ENCODE assay signal across 23 mouse cellular contexts in genomic region chr13:46468251-46468650, GRCm38 (mm10). TPM values are rescaled to one million over a fixed set of nuclear protein-coding genes. Genes with fewer than 3 reads are reported as not detected.
DNase-seq lines count a peak whose midpoint lies in the region; ATAC-seq lines count a peak whose summit lies in the region.
"Had no signal": no experiment of that assay in that cellular context is flagged by ENCODE, and none has a peak within 500 bp of the region (broad histone marks: within the 10 kb centered on the region; RNA-seq: fewer than 3 reads in every experiment).

No protein-coding gene starts in this region.

- H3K9ac ChIP-seq in intestine, embryonic 14.5 days (ENCODE audit: low read length) = no peak overlapping the region
- H3K9ac ChIP-seq in intestine, embryonic 15.5 days = no peak overlapping the region

- 43% methylated on average over 8 of the region's 8 CpGs for WGBS in heart, embryonic 10.5 days
- WGBS in intestine, embryonic 14.5 days = 51% methylated on average over 8 of the region's 8 CpGs
- whole genome bisulfite sequencing in intestine, embryonic 15.5 days = 57% methylated on average over 8 of the region's 8 CpGs

- H3K27me3 ChIP-seq in heart, embryonic 10.5 days (ENCODE audit: insufficient read depth, poor library complexity, severe bottlenecking) = no peaks in the 10 kb centered on the region
- H3K27me3 ChIP-seq in intestine, embryonic 14.5 days (replicated peaks; ENCODE audit: control insufficient read depth, insufficient read depth, low read length) = no peaks in the 10 kb centered on the region
- no peaks in the 10 kb centered on the region for H3K27me3 ChIP-seq in intestine, embryonic 15.5 days (replicated peaks)
- no peaks in the 10 kb centered on the region for H3K27me3 ChIP-seq in megakaryocyte, embryonic 14.5 days (replicated peaks)
- H3K27me3 ChIP-seq: CH12.LX had no signal

- ATAC-seq in intestine, embryonic 14.5 days (replicated peaks; ENCODE audit: low FRiP score, low TSS enrichment, low read depth) = no peak
- no peak for ATAC-seq in intestine, embryonic 15.5 days
- no peak for ATAC-seq in megakaryocyte, adult 5-6 weeks (ENCODE audit: poor library complexity, severe bottlenecking)
- ATAC-seq: activated CD4-positive, CD25-positive, alpha-beta regulatory T cell, adult 4 months; CD4-positive, CD25-positive, alpha-beta regulatory T cell, adult 4 months; Patski had no signal

- H3K27ac ChIP-seq in heart, embryonic 10.5 days = peak overlapping the region; percentile 30; the same call in 1 of the 2 replicates
- no peak overlapping the region for H3K27ac ChIP-seq in intestine, embryonic 14.5 days (ENCODE audit: low read depth)
- H3K27ac ChIP-seq in intestine, embryonic 15.5 days = no peak overlapping the region

- peaks cover 8% of the 10 kb centered on the region; the same call in 1 of the 2 replicates for H3K4me1 ChIP-seq in heart, embryonic 10.5 days
- H3K4me1 ChIP-seq in intestine, embryonic 14.5 days (replicated peaks; ENCODE audit: control insufficient read depth, insufficient read depth, low read length) = no peaks in the 10 kb centered on the region
- no peaks in the 10 kb centered on the region for H3K4me1 ChIP-seq in intestine, embryonic 15.5 days (replicated peaks)
- peaks cover 15% of the 10 kb centered on the region for H3K4me1 ChIP-seq in megakaryocyte, embryonic 14.5 days

- no peaks in the 10 kb centered on the region for H3K9me3 ChIP-seq in heart, embryonic 10.5 days
- H3K9me3 ChIP-seq in intestine, embryonic 14.5 days (ENCODE audit: control insufficient read depth, low read length) = no peaks in the 10 kb centered on the region
- H3K9me3 ChIP-seq in intestine, embryonic 15.5 days = no peaks in the 10 kb centered on the region
- H3K9me3 ChIP-seq in megakaryocyte, embryonic 14.5 days = peaks cover 4% of the 10 kb centered on the region; the same call in 1 of the 2 replicates
- H3K9me3 ChIP-seq: G1E had no signal

- H3K4me2 ChIP-seq in intestine, embryonic 14.5 days (ENCODE audit: low read length) = no peak overlapping the region
- H3K4me2 ChIP-seq in intestine, embryonic 15.5 days (replicated peaks) = no peak overlapping the region

- intact Hi-C loops in heart, postnatal 36 days (cut with DNase I) = no loop called here

- DNase-seq in heart, adult 11 months = peak; percentile 76
- DNase-seq in heart, adult 9 months (ENCODE audit: low spot score in 2 of 2) = no peak
- DNase-seq in heart, embryonic 10.5 days (ENCODE audit: low spot score) = peak; percentile 58
- no peak for DNase-seq in heart, postnatal 36 days
- DNase-seq in intestine, embryonic 14.5 days (ENCODE audit: low spot score) = peak; percentile 29
- DNase-seq: adrenal gland, adult 2 months; adrenal gland, adult 8-10 months; adrenal gland, postnatal 10 days; adrenal gland, postnatal 14 days; adrenal gland, postnatal 25 days; adrenal gland, postnatal 36 days; B cell, adult 2 months; cerebellum, adult 11 months; cerebellum, adult 11-12 months had no signal

- no peaks in the 10 kb centered on the region for H3K36me3 ChIP-seq in heart, embryonic 10.5 days
- H3K36me3 ChIP-seq in intestine, embryonic 14.5 days (ENCODE audit: control insufficient read depth, insufficient read depth, low read length) = no peaks in the 10 kb centered on the region
- H3K36me3 ChIP-seq in intestine, embryonic 15.5 days = no peaks in the 10 kb centered on the region
- H3K36me3 ChIP-seq in megakaryocyte, embryonic 14.5 days (replicated peaks; ENCODE audit: low read length) = no peaks in the 10 kb centered on the region
- H3K36me3 ChIP-seq: G1E had no signal

- no peak overlapping the region for H3K4me3 ChIP-seq in heart, embryonic 10.5 days
- H3K4me3 ChIP-seq in intestine, embryonic 14.5 days (ENCODE audit: low read depth, low read length) = no peak overlapping the region
- no peak overlapping the region for H3K4me3 ChIP-seq in intestine, embryonic 15.5 days (replicated peaks)
- peak overlapping the region; percentile 44 for H3K4me3 ChIP-seq in megakaryocyte, embryonic 14.5 days (replicated peaks)

RNA-seq across cellular contexts. Expression of gene Cap2, which starts 33.4 kb away (rescaled TPM):
- 101 and 175 TPM in 2 replicates for polyA plus RNA-seq in heart, embryonic 10.5 days (2016; fragmentation: Nextera tagmentation; extraction: Ambion mirVana)
- total RNA-seq in heart, postnatal 36 days (2021) = 100 to 1,000 TPM; 141 to 147 TPM
- polyA plus RNA-seq in intestine, embryonic 14.5 days (2014; fragmentation: Nextera tagmentation; extraction: Ambion mirVana) = 9.5 and 10.1 TPM in 2 replicates
- polyA plus RNA-seq in intestine, embryonic 15.5 days (2015; fragmentation: Nextera tagmentation; extraction: Ambion mirVana) = 8.3 and 10.4 TPM in 2 replicates
- 1.5 TPM in 1 of 2 replicates, not detected in the other for polyA plus RNA-seq in megakaryocyte, embryonic 14.5 days (2012; ENCODE audit: insufficient read depth, low replicate concordance)
- not detected in 2 replicates for total RNA-seq in megakaryocyte, adult 5-6 weeks (2015)
- total RNA-seq in megakaryocyte, adult 5-6 weeks (2017) = not detected in 2 replicates
- polyA plus RNA-seq: G1E, Patski had no signal

RNA-seq across cellular contexts. Expression of gene Rbm24, which starts 50.0 kb away (rescaled TPM):
- polyA plus RNA-seq in heart, embryonic 10.5 days (2016; fragmentation: Nextera tagmentation; extraction: Ambion mirVana) = 22.9 and 36.8 TPM in 2 replicates
- 100 to 1,000 TPM; 181 to 191 TPM for total RNA-seq in heart, postnatal 36 days (2021)
- 2.3 TPM in 2 replicates for polyA plus RNA-seq in intestine, embryonic 14.5 days (2014; fragmentation: Nextera tagmentation; extraction: Ambion mirVana)
- polyA plus RNA-seq in intestine, embryonic 15.5 days (2015; fragmentation: Nextera tagmentation; extraction: Ambion mirVana) = 1.7 and 2.0 TPM in 2 replicates
- not detected in 2 replicates for polyA plus RNA-seq in megakaryocyte, embryonic 14.5 days (2012; ENCODE audit: insufficient read depth, low replicate concordance)
- not detected in 2 replicates for total RNA-seq in megakaryocyte, adult 5-6 weeks (2015)
- total RNA-seq in megakaryocyte, adult 5-6 weeks (2017) = not detected in 2 replicates
- total RNA-seq: CH12.LX, MEL had no signal
- polyA plus RNA-seq: activated CD4-positive, CD25-positive, alpha-beta regulatory T cell, adult 4 months; G1E had no signal

Comparison
In these comparisons a context has a peak if more than half of its experiments do, and no peak if none do; other contexts are left out.
1. DNase-seq: peak in heart, adult 11 months (single experiment), heart, embryonic 10.5 days (single experiment) and intestine, embryonic 14.5 days (single experiment); none in heart, adult 9 months (0 of 2) and heart, postnatal 36 days (0 of 2).